Mouse (Mus musculus): Measurements from ENCODE around the gene Tyms. TPM values are rescaled to one million over a fixed set of nuclear protein-coding genes. Genes with fewer than 3 reads are reported as not detected.

Tyms gene
- total and polyA plus RNA-seq, 2 experiments from 2014 or later: 15.4 to 35.2 TPM

- ATAC-seq (no peak), DNase-seq (ENCODE audit: low spot score) (no peak)
- no peak overlapping the region; the same call in 1 of the 2 replicates for H3K4me2 ChIP-seq (ENCODE audit: low read depth, low read length)
- peak overlapping the region; percentile 32; the same call in 1 of the 2 replicates for H3K27ac ChIP-seq
- 36% methylated on average over 2 of the region's 2 CpGs for WGBS
- H3K27me3 ChIP-seq (ENCODE audit: insufficient read depth, low read length): no peaks in the 10 kb centered on the region; the same call in 1 of the 2 replicates
- peaks cover 31% of the 10 kb centered on the region for H3K4me1 ChIP-seq (ENCODE audit: insufficient read depth, low read length)
- H3K9ac ChIP-seq (replicated peaks; ENCODE audit: low read length): no peak overlapping the region
- no peaks in the 10 kb centered on the region for H3K9me3 ChIP-seq (ENCODE audit: low read length)
- TF ChIP-seq CTCF (IDR thresholded peaks at IDR 0.05; ENCODE audit: low read depth): no peak
- no peaks in the 10 kb centered on the region for H3K36me3 ChIP-seq (ENCODE audit: insufficient read depth, low read length)
- no peak overlapping the region for H3K4me3 ChIP-seq (ENCODE audit: low read length)
These were observed 36.5 kb upstream of the Tyms start for GRCm38 (mm10) chr5:30109899-30110298.

GRCm38 (mm10) chr5:30108233-30108632 is 34.8 kb upstream of the Tyms start:
- Histone ChIP-seq H3K4me2 (ENCODE audit: low read depth, low read length) (peak overlapping the region; percentile 83), H3K9ac (replicated peaks; ENCODE audit: low read length) (no peak overlapping the region), H3K4me1 (ENCODE audit: insufficient read depth, low read length) (peaks cover 27% of the 10 kb centered on the region), H3K27me3 (ENCODE audit: insufficient read depth, low read length) (no peaks in the 10 kb centered on the region; the same call in 1 of the 2 replicates), H3K27ac (peak overlapping the region; percentile 69), H3K4me3 (ENCODE audit: low read length) (no peak overlapping the region), H3K36me3 (ENCODE audit: insufficient read depth, low read length) (no peaks in the 10 kb centered on the region), H3K9me3 (ENCODE audit: low read length) (no peaks in the 10 kb centered on the region)
- 55% methylated on average over 6 of the region's 6 CpGs for WGBS
- no peak for TF ChIP-seq CTCF (IDR thresholded peaks at IDR 0.05; ENCODE audit: low read depth)
- DNase-seq (ENCODE audit: low spot score) (no peak), ATAC-seq (no peak)

GRCm38 (mm10) chr5:30107611-30108041 is 34.2 kb upstream of the Tyms start:
- no peak overlapping the region for H3K9ac ChIP-seq (replicated peaks; ENCODE audit: low read length)
- H3K4me2 ChIP-seq (ENCODE audit: low read depth, low read length): peak overlapping the region; percentile 83
- H3K9me3 ChIP-seq (ENCODE audit: low read length): no peaks in the 10 kb centered on the region
- H3K4me3 ChIP-seq (ENCODE audit: low read length): no peak overlapping the region
- ATAC-seq (peak; percentile 60), DNase-seq (ENCODE audit: low spot score) (peak; percentile 74)
- H3K27me3 ChIP-seq (ENCODE audit: insufficient read depth, low read length): no peaks in the 10 kb centered on the region; the same call in 1 of the 2 replicates
- 7% methylated on average over 5 of the region's 5 CpGs for WGBS
- H3K27ac ChIP-seq: peak overlapping the region; percentile 69
- peaks cover 27% of the 10 kb centered on the region for H3K4me1 ChIP-seq (ENCODE audit: insufficient read depth, low read length)
- TF ChIP-seq CTCF (IDR thresholded peaks at IDR 0.05; ENCODE audit: low read depth): no peak
- no peaks in the 10 kb centered on the region for H3K36me3 ChIP-seq (ENCODE audit: insufficient read depth, low read length)

- no peaks in the 10 kb centered on the region for H3K9me3 ChIP-seq (ENCODE audit: low read length)
- H3K36me3 ChIP-seq (ENCODE audit: insufficient read depth, low read length): no peaks in the 10 kb centered on the region
- peak; percentile 21; the same call in 1 of the 2 replicates for ATAC-seq
- no peak overlapping the region for H3K9ac ChIP-seq (replicated peaks; ENCODE audit: low read length)
- H3K4me3 ChIP-seq (ENCODE audit: low read length): 0 out of 2 replicates have a peak overlapping the region, but pooled peaks have one; percentile 54
- peak overlapping the region; percentile 73 for H3K27ac ChIP-seq
- H3K4me2 ChIP-seq (ENCODE audit: low read depth, low read length): peak overlapping the region; percentile 83
- no peak for TF ChIP-seq CTCF (IDR thresholded peaks at IDR 0.05; ENCODE audit: low read depth)
- WGBS: 6% methylated on average over 7 of the region's 7 CpGs
- no peaks in the 10 kb centered on the region; the same call in 1 of the 2 replicates for H3K27me3 ChIP-seq (ENCODE audit: insufficient read depth, low read length)
- DNase-seq (ENCODE audit: low spot score): peak; percentile 73
- H3K4me1 ChIP-seq (ENCODE audit: insufficient read depth, low read length): peaks cover 27% of the 10 kb centered on the region
These were observed 33.8 kb upstream of the Tyms start for GRCm38 (mm10) chr5:30107186-30107585.

- Histone ChIP-seq H3K36me3 (ENCODE audit: insufficient read depth, low read length) (no peaks in the 10 kb centered on the region), H3K4me2 (ENCODE audit: low read depth, low read length) (peak overlapping the region; percentile 83), H3K27ac (peak overlapping the region; percentile 73), H3K9ac (replicated peaks; ENCODE audit: low read length) (0 out of 2 replicates have a peak overlapping the region, but pooled peaks have one; percentile 58), H3K4me3 (ENCODE audit: low read length) (peak overlapping the region; percentile 54), H3K27me3 (ENCODE audit: insufficient read depth, low read length) (no peaks in the 10 kb centered on the region; the same call in 1 of the 2 replicates), H3K4me1 (ENCODE audit: insufficient read depth, low read length) (peaks cover 27% of the 10 kb centered on the region), H3K9me3 (ENCODE audit: low read length) (no peaks in the 10 kb centered on the region)
- TF ChIP-seq CTCF (IDR thresholded peaks at IDR 0.05; ENCODE audit: low read depth): no peak
- WGBS: 25% methylated on average over 2 of the region's 2 CpGs
- ATAC-seq (no peak), DNase-seq (ENCODE audit: low spot score) (no peak)
These were observed 33.3 kb upstream of the Tyms start for GRCm38 (mm10) chr5:30106756-30107155.

GRCm38 (mm10) chr5:30105668-30106300 is 32.4 kb upstream of the Tyms start, which contains the start of gene 3110082J24Rik:
Gene 3110082J24Rik (minus strand): TSS chr5:30106086.
- Histone ChIP-seq H3K4me1 (ENCODE audit: insufficient read depth, low read length) (peaks cover 19% of the 10 kb centered on the region), H3K36me3 (ENCODE audit: insufficient read depth, low read length) (no peaks in the 10 kb centered on the region), H3K27ac (peak within 1 kb of the TSS; percentile 73), H3K9ac (replicated peaks; ENCODE audit: low read length) (peak within 1 kb of the TSS; percentile 58), H3K4me2 (ENCODE audit: low read depth, low read length) (peak within 1 kb of the TSS; percentile 83), H3K9me3 (ENCODE audit: low read length) (no peaks in the 10 kb centered on the region), H3K4me3 (ENCODE audit: low read length) (peak within 1 kb of the TSS; percentile 54), H3K27me3 (ENCODE audit: insufficient read depth, low read length) (no peaks in the 10 kb centered on the region; the same call in 1 of the 2 replicates)
- 3% methylated on average over 29 of the region's 29 CpGs for WGBS
- TF ChIP-seq CTCF (IDR thresholded peaks at IDR 0.05; ENCODE audit: low read depth): no peak
- ATAC-seq (peak; percentile 62), DNase-seq (ENCODE audit: low spot score) (peak; percentile 78)
